Mouse (Mus musculus): ENCODE results near the gene Prpf4. TPM values are rescaled to one million over a fixed set of nuclear protein-coding genes. Genes with fewer than 3 reads are reported as not detected.

Prpf4 gene
- polyA plus RNA-seq, 1 experiment = 1.9 TPM

DNA sequence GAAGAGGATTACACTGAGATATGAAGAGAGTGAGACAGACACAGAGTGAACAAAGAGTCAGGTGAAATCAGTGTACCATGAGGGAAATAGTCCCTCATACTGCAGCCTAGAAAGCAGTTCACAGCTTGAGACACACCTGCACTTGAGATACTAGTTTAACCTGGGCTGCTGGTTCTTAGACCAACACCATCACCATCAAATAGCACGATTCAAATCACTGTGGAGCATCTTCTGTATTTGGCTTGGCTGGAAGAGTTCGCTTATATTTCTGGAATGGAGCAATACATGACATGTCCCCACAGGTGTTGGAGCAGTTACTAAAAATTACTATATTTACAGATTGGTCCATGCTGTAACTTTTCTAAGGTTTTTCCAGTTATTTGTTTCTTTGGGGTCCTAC lies 32.5 kb upstream of the Prpf4 start:
- TF ChIP-seq GATA1 (IDR thresholded peaks at IDR 0.05; ENCODE audit: low read length) = no peak

DNA sequence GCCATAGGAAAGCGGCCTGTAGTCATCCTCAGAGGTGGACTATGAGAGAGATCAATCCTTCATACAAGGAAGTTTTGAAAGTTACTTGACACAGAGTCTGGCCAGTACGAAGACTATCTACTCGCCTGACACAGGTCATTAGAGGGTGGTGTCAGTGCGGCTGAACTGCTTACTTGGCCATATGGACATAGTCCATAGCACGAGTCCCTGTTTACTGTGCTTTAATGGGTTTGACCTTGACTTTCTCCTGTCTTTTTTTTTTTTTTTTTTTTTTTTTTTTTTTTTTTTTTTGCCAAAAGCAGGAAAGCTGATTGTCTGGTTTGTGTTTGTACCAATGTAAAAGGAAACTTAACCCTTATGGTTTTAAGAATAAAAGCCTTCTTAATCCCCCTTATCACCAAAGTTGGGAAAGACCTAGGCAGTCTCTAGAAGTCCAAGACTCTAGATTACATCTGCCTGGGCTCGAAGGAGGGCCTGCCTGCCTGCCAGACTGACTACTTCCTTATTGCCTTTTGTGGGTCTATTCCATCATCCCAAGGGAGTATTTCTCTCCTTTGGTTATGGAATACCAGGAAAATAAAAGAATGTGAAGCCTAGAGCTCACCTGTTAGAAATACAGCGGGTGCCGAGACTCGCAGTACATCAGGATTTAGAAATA lies 28.7 kb upstream of the Prpf4 start:
- TF ChIP-seq GATA1 (IDR thresholded peaks at IDR 0.05; ENCODE audit: low read length) = no peak

DNA sequence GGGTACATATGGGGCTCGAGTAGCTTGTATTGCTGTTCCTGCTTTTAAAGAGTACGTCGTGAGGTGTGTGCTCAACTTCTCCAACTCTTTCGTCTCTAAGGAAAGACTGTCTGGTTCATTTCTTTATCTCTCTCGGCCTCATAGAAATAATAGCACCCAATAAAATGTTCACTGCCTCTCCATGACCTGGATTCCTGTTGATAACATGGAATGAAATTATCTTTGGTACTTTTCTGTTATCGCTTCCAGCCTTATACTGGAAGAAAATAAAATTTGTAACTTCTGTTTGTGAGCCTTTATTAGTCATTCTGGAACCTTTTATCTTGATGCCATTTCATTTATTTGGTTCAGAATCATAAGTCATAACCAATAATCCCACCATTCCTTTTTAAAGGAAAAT lies 25.4 kb upstream of the Prpf4 start:
- peak; percentile 55 for TF ChIP-seq GATA1 (IDR thresholded peaks at IDR 0.05; ENCODE audit: low read length)

DNA sequence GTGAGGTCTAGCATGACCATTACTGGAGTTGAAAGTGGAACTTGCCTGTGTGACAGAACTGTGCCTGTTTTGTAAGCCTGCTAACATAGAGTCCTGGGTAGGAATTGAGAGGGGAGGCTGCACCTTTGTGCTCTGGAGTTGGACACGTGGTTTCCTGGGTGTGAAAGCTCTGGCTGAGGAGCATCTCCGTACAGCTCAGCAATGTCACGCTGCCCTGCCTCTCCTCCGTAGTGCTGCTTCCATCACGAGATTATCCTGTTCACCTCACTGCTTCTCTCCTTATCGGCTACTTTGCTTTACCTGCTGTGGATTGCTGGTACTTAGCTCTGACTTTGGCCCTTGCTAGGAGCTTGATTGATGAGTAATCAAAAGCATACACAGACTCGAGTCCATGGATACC lies 24.8 kb upstream of the Prpf4 start:
- TF ChIP-seq GATA1 (IDR thresholded peaks at IDR 0.05; ENCODE audit: low read length) = no peak

DNA sequence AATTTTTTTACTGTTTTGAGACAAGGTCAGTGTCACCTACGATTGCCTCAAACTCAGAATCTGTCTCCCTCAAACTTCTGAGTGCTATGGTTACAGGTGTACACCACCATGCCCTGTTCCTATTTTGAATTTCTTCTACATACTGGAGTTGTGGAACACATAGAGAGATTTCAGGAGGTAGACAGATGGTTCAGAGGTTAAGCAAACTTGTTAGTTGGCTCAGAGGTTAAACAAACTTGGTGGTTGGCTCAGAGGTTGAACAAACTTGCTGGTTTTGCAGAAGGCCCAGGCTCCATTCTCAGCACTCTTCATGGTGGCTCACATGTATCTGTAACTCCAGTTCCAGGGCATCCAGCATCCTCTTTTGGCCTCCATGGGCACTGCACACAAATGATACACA lies 24.4 kb upstream of the Prpf4 start:
- no peak for TF ChIP-seq GATA1 (IDR thresholded peaks at IDR 0.05; ENCODE audit: low read length)

DNA sequence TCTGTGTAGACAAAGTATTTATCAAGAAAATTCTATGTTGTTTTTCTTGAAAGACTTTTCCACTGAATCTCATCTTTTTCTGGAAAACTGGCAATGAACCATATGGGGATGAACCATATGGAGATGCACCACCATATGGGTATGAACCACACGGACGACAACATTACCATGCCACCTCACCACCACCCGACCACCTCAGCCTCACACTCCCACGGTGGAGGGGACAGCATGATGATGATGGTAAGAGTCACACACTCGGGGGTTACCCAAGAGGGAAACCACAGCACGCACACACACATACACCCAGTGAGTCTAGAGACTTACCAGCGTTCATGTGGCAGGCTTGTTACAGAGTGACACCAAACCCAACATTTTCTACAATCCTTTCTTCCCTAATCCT lies 23.2 kb upstream of the Prpf4 start:
- no peak for TF ChIP-seq GATA1 (IDR thresholded peaks at IDR 0.05; ENCODE audit: low read length)

DNA sequence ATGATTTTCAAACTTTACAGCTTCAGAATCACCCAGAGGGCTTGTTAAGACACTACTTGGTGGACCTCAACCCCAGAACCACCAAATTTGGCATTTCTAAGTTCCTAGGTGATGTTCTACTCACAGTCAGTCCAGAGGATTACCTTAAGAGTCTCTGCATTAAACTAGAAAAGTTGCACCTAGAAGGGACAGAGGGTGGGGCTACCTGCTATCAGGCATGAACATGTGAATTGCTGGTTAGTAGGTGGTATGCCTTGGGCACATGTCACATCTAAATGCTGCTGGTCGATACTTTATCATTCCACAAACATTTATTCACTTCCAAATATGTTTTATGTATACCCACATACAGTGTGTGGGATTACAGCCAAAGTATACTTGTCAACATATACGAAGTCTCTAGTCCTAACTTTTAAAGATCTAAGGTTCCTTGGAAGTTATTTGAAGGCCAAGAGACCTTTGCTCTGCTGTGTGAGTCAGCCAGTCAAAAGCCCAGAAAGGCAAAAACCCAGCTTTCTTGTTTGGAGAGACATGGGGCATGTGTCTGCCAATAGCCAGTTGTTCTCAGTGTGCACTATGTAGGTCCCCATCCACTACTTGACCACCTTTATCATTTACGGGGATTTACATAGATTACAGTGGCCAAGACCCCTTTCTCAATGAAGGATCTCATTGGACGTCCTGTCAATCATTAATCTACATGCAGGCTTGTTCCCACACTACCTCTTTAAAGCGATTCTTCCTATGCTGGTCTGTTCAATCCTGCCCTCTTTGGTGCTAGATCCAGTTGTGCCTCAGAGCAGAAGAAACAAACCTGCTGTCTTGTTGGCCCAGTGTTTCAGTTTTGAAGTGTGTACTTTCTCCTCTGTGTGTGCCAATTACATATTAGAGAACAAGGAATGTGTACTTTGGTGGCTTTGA lies 18.7 kb upstream of the Prpf4 start:
- TF ChIP-seq GATA1 (IDR thresholded peaks at IDR 0.05; ENCODE audit: low read length) = no peak

DNA sequence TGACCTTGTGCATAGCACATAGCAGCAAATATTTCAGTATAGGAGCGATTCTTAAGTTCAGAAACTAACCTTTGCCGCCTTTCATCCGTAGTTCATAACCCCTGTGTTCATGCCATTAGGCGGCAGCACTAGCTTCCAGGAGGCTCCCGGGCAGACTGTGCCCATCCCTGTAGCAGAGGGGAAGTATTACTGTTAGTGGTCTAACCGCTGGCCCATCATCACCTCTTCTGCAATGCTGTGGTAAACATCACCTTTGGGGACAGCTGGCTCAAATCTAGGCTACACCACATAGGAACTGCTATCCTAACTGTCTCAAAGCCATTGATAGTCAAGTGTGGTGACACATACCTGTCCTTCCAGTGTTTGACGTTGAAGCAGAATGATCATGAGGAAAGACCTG lies 16.7 kb upstream of the Prpf4 start:
- no peak for TF ChIP-seq GATA1 (IDR thresholded peaks at IDR 0.05; ENCODE audit: low read length)

DNA sequence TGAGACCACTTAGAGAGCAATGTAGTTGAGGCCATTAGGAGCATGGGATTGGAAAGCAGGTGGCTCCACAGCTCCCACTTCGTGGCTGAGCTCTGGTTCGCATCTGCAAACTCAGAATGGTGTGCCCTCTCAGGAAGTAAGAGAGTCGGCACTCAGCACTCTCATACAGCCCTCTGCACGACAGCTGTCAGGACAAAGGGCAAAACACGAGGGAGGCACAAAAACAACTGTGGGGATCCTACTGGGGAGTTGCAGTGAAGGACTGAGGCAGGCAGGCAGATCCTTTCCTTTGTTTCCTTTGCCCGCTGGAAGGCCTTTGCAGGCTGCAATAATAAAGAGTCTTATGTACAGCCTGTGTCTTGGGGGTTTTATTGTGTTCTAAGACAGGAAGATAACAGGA lies 15.1 kb upstream of the Prpf4 start:
- no peak for TF ChIP-seq GATA1 (IDR thresholded peaks at IDR 0.05; ENCODE audit: low read length)

DNA sequence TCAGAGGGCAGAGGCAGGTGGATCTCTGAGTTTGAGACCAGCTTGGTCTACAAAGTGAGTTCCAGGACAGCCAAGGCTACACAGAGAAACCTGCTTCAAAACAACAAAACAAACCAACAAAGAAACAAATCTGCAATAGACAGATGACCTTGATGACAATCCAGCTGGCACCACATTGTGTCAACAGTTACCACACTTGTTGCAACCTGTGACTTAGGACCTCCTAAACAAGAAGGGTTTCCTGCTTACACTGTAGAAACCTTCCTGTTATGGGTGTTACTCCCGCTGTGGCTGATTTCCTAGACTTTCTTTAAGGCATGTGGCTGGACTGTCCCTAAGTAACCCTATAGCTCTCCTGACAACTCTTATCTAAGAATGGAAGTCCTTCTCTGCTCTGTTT lies 12.8 kb upstream of the Prpf4 start:
- TF ChIP-seq GATA1 (IDR thresholded peaks at IDR 0.05; ENCODE audit: low read length) = no peak

DNA sequence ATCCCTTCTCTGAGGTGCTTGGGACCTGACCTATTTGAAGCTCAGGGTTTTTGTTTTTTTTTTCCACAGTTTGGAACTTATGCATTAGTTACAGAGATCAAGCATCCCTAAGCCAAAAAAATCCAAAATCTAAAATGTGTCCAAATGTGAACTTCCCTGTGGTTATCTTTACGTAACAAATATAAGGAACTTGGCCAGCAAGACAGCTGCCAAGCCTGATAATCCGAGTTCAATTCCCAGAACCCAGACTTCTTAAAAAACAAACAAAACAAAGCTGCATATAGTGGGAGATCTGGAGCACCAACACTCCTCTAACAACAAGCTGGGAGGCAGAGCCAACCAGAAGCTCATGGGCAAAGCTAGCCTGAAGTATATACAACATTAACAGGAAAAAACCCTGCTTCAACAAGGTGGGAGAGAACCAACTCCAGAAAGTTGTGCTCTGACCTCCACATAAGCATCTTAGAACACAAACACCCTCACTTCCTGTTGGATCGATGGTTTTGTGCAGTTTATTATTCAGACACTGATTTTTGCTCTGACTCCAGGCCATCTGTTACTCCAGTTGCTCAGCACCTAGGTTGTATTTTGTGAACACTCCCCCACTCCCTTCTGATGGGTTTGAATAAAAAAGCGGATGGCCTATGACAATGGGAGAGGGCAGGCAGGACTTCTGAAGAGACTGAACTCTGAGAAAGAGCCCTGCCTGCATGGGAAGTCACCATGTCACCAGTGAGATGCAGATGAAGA lies 10.8 kb upstream of the Prpf4 start:
- no peak for TF ChIP-seq GATA1 (IDR thresholded peaks at IDR 0.05; ENCODE audit: low read length)

DNA sequence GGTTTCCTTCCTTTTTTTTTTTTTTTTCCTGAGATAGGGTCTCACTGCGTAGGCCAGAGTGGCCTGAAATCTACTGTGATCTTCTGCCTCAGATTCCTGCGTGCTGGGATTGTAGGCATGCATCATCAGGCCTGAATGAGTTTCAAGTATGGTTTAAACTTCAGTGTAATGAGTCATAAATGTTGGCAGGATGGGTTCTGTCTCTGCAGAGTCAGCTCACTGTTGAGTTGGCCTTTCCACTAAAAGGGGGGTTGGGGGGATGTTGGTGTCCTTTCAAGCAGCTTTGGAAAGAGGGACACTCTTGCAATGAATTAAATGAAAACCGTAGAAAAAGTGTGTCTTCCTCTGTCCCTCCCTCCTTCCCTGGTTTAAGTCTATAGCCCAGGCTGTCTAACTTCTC lies 9.6 kb upstream of the Prpf4 start:
- no peak for TF ChIP-seq GATA1 (IDR thresholded peaks at IDR 0.05; ENCODE audit: low read length)

DNA sequence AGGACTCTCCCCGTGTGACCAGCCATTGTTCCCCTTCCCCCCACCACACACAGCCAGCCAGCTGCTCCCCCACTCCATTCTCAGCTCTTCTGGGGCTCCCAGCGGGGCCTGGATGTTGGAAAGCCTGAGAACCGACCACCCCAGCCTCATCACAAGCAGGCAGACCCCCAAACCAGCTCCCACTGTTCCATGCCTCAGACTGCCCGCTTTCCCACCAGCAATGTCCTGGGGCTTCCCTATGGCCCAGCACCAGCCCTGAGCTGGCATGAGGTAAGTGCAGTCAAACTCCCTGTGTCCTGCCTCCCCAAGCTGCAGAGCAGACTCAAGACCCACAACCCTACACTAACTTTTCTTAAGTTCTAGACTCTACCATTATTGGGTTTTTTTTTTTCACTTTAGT lies 2.5 kb upstream of the Prpf4 start:
- no peak for TF ChIP-seq GATA1 (IDR thresholded peaks at IDR 0.05; ENCODE audit: low read length)

DNA sequence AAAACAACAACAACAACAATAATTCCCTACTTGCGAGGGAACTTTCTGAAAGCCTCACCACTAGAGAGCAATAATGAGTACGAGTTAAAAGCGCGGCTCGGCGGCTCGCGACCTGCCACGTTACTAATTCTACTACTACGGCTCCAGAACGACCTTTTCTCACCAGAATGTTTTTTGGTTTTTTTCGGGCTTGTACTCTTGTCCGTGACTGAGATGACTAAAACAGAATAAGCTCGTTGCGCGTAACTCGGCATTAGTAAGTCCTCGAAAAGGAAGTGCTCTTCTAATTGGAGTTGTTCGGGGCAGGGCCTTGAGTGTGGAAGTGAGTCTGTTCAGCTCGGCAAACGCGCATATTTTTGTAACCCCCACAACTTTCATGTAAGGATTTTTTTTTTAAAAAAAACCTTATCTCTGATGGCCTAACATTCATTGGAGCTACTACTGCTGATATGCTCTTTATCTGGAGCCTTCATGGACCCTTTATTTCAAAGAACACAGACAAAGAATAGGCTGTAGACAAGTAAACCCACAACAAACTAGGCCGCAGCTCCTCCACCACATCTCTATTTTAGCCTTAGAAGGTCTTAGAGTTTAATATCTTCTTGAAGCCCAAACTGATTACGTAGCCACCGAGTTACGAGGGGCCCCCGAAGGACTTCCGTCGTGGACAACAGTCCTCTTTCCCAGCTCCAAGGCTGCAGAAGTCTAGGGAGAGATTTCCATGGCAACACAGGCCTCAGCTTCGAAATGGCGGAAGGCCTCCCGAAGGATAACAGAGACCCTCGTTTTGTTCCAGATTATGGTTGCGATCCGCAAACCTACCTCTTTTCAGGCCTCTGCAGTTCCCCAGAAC lies 641 bp upstream of the Prpf4 start:
- no peak for TF ChIP-seq GATA1 (IDR thresholded peaks at IDR 0.05; ENCODE audit: low read length)

DNA sequence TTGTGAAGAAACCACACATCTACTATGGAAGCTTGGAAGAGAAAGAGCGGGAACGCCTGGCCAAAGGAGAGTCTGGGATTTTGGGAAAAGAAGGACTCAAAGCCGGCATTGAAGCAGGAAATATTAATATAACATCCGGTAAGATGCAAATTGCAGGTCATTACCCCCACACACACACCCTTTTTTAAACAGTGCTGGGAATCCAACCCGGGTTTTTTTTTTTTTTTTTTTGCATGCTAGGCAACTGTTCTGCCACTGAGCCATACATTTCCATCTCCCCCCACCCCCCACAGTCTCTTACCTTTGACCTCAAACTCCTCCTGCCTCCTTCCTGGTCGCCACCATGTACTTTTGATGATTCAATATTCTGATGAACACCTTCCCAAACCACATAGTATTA lies 1.0 kb downstream of the Prpf4 start:
- TF ChIP-seq GATA1 (IDR thresholded peaks at IDR 0.05; ENCODE audit: low read length) = no peak

Measured in G1E-ER4 (cell line).